Mouse (Mus musculus) yolk sac, embryonic 10.5 days (tissue): ENCODE data around the gene Cntd1.
"Not testable (repeated sequence)": the region's sequence is repeated elsewhere in the genome, so short reads cannot be mapped to it uniquely, and the experiment has no call there.

Experiments
- DNase-seq: peaks from one replicate; pipeline ENCODE4 v3.0.0-alpha.2; 2017; ENCODE audit warnings: low spot score

The Cntd1 gene

GRCm38 (mm10) chr11:101283805-101284204 lies 5.0 kb downstream of the Cntd1 start:
- no peak for DNase-seq

GRCm38 (mm10) chr11:101287306-101287705 lies 8.5 kb downstream of the Cntd1 start:
- no peak for DNase-seq

GRCm38 (mm10) chr11:101291231-101291630 lies 12.4 kb downstream of the Cntd1 start:
- DNase-seq: no peak

- DNase-seq: no peak
These were observed 16.4 kb downstream of the Cntd1 start for GRCm38 (mm10) chr11:101295191-101295590.

GRCm38 (mm10) chr11:101300881-101301280 lies 22.1 kb downstream of the Cntd1 start:
- no peak for DNase-seq

- DNase-seq: no peak
These were observed 22.6 kb downstream of the Cntd1 start for GRCm38 (mm10) chr11:101301299-101302003.

- DNase-seq: peak; percentile 92
These were observed 23.4 kb downstream of the Cntd1 start, which contains the start of gene Becn1 for GRCm38 (mm10) chr11:101302004-101302798. Gene Becn1, minus strand, starts transcription at chr11:101302286.

- DNase-seq: peak; percentile 28
These were observed 28.9 kb downstream of the Cntd1 start for GRCm38 (mm10) chr11:101307744-101308143.

GRCm38 (mm10) chr11:101311083-101311482 lies 32.3 kb downstream of the Cntd1 start:
- DNase-seq: no peak

- no peak for DNase-seq
These were observed 33.3 kb downstream of the Cntd1 start for GRCm38 (mm10) chr11:101312150-101312549.

GRCm38 (mm10) chr11:101314567-101314966 lies 35.8 kb downstream of the Cntd1 start:
- no peak for DNase-seq

- no peak for DNase-seq
These were observed 36.4 kb downstream of the Cntd1 start for GRCm38 (mm10) chr11:101315082-101315650.

GRCm38 (mm10) chr11:101315665-101316500 lies 37.1 kb downstream of the Cntd1 start, which contains the start of gene Psme3:
Gene Psme3, plus strand, starts transcription at chr11:101316213.
- peak; percentile 95 for DNase-seq

- peak; percentile 41 for DNase-seq
These were observed 37.7 kb downstream of the Cntd1 start for GRCm38 (mm10) chr11:101316501-101316917.

- peak; percentile 71 for DNase-seq
These were observed 44.8 kb downstream of the Cntd1 start for GRCm38 (mm10) chr11:101323609-101324008.

- DNase-seq: no peak
These were observed 46.0 kb downstream of the Cntd1 start, which contains the start of gene Aoc2 for GRCm38 (mm10) chr11:101324763-101325162. Gene Aoc2, plus strand, starts transcription at chr11:101325063.

- DNase-seq: not testable (repeated sequence)
These were observed 46.4 kb downstream of the Cntd1 start for GRCm38 (mm10) chr11:101325201-101325600.

- DNase-seq: no peak
These were observed 47.3 kb downstream of the Cntd1 start for GRCm38 (mm10) chr11:101326147-101326546.

GRCm38 (mm10) chr11:101327311-101327710 lies 48.5 kb downstream of the Cntd1 start:
- DNase-seq: no peak

GRCm38 (mm10) chr11:101328941-101329635 lies 50.3 kb downstream of the Cntd1 start:
- no peak for DNase-seq

GRCm38 (mm10) chr11:101330371-101330924 lies 51.6 kb downstream of the Cntd1 start, which contains the start of gene Aoc3:
Gene Aoc3, plus strand, starts transcription at chr11:101330605.
- no peak for DNase-seq
